Mouse (Mus musculus): ENCODE measurements at regions not wholly inside any gene's neighbourhood (a gene's known extent, or its start where the extent isn't known, plus 50 kb on each side); places are given as distances from the start of the nearest gene placed in this dataset.

DNA sequence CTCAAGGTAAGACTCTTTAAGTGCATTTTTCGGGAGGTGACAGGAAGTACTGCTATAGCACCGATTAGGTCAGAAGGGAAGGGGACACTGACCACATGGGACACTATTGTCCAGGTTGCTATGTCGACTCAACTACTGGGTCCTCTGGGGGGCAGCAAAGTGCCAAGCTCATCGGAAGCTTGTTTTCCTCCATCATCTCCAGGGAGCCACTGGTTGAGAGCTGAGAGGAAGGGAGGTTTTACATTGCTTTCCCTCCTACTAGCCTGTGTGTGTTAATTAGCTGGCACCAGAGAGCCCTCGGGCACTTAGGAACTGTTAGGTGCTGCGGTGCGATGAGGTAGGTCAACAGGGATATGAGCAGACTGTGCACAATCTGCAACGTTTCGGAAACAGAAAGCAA, 129.2 kb upstream of the Slc24a2 start:
- TF ChIP-seq EP300 (IDR thresholded peaks at IDR 0.05) (no peak), CTCF (IDR thresholded peaks at IDR 0.05) (peak; percentile 67)
